Mouse (Mus musculus) hindbrain, embryonic 13.5 days (tissue): ENCODE results near the gene Supv3l1. TPM values are rescaled to one million over a fixed set of nuclear protein-coding genes. Genes with fewer than 3 reads are reported as not detected.
"Not testable (repeated sequence)": the region's sequence is repeated elsewhere in the genome, so short reads cannot be mapped to it uniquely, and the experiment has no call there.

Source experiments
- ATAC-seq: fragments of 200-750 bp; cut with Nextera tagmentation; 2 replicates; pipeline ENCODE4 v1.8.0; 2017; ENCODE audit warnings: moderate TSS enrichment; ENCODE audit not compliant: low FRiP score
- H3K27ac ChIP-seq: fragments of 300-500 bp; sonication (generic); 2 replicates; pipeline ENCODE4 v1.5.1; 2015; ENCODE audit warnings: inconsistent platforms, mild to moderate bottlenecking, moderate library complexity
- H3K27me3 ChIP-seq: fragments of 300-500 bp; sonication (generic); 2 replicates; pipeline ENCODE4 v1.6.1; 2015; ENCODE audit warnings: mild to moderate bottlenecking, inconsistent platforms
- H3K36me3 ChIP-seq: fragments of 300-500 bp; sonication (generic); 2 replicates; pipeline ENCODE4 v1.6.1; 2015; ENCODE audit warnings: mild to moderate bottlenecking, inconsistent platforms
- H3K4me1 ChIP-seq: fragments of 300-500 bp; sonication (generic); replicated peaks from 2 replicates; pipeline ENCODE4 v1.6.1; 2015; ENCODE audit warnings: inconsistent platforms
- H3K4me2 ChIP-seq: fragments of 300-500 bp; sonication (generic); 2 replicates; pipeline ENCODE4 v1.6.1; 2015; ENCODE audit warnings: inconsistent platforms, mild to moderate bottlenecking, moderate library complexity
- H3K4me3 ChIP-seq: fragments of 300-500 bp; sonication (generic); 2 replicates; pipeline ENCODE4 v1.5.1; 2015; ENCODE audit warnings: mild to moderate bottlenecking, inconsistent platforms
- H3K9ac ChIP-seq: fragments of 300-500 bp; sonication (generic); 2 replicates; pipeline ENCODE4 v1.6.1; 2015; ENCODE audit warnings: mild to moderate bottlenecking, inconsistent platforms
- H3K9me3 ChIP-seq: fragments of 300-500 bp; sonication (generic); 2 replicates; pipeline ENCODE4 v1.6.1; 2016; ENCODE audit warnings: inconsistent platforms
- WGBS: fragments of 180-500 bp; shearing (Covaris S2); methylation state at CpG from one replicate; pipeline ENCODE4 v1.1.7; 2015; 5-methylcytosine and 5-hydroxymethylcytosine counted together
- polyA plus RNA-seq: library from polyadenylated mRNA; unstranded; fragments of >200 nt; fragmentation: Nextera tagmentation; extraction: Ambion mirVana; gene quantifications from 2 replicates; pipeline ENCODE4 v1.2.1, GENCODE M21; 2015

The Supv3l1 gene
- 19.9 and 21.8 TPM in 2 replicates for polyA plus RNA-seq

DNA sequence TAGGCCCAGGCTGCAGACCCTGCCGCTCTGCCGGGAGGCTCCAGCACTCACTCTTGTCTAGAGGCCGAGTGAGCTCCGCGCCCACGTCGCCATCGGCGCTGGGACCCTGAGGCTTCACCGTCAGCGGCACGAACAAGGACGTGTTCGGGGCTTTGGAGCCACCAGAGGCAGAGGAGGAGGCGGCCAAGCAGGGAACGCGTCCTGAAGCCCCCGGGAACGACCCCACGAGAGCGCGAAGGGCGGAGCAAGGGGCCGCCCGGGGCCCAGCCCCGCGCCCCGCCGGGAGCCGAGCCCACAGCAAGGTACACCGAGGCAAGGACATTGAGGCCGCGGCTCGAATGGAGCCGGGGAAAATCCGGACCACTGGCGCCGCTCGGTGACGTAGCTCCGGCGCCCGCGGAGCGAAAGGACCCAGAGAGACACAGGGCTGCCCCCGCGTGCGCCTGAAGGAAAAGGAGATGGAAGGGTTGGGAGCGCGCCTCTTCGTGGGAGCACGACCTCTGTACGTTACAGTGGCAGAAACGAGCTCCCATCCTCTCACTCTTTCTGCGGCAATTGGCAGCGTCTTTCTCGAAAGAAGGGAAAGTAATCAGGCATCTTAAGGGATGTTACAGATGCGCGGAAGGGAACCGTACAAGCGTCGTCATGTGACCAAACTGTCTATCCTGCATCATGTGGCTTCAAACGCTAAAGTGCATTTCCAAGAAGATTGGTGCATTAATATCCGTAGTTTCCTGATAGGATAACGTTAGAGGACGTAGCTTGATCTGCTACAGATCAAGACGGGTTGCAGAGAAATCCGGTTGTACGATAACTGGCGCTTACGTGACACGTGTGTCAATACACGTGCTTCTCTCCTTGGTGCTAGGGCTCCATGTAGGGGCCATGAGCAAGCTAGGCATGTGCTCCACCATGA, at the start of gene Supv3l1, which contains the start of gene 4930507D05Rik:
Gene Supv3l1, minus strand, starts transcription at position 375 of the 916 bp plus-strand sequence.
Gene 4930507D05Rik, plus strand, starts transcription at position 126 of the 916 bp plus-strand sequence.
- Histone ChIP-seq H3K36me3 (peaks cover 31% of the 10 kb centered on the region), H3K9me3 (no peaks in the 10 kb centered on the region), H3K27me3 (no peaks in the 10 kb centered on the region), H3K27ac (peak within 1 kb of the TSS; percentile 94), H3K9ac (peak within 1 kb of the TSS; percentile 98), H3K4me1 (peaks cover 20% of the 10 kb centered on the region), H3K4me3 (peak within 1 kb of the TSS; percentile 96), H3K4me2 (peak within 1 kb of the TSS; percentile 84)
- under 1% methylated on average over 73 of the region's 73 CpGs for WGBS
- peak; percentile 92 for ATAC-seq

GRCm38 (mm10) chr10:62491681-62492080, 42.1 kb upstream of the Supv3l1 start:
- H3K9ac ChIP-seq, H3K4me2 ChIP-seq, H3K9me3 ChIP-seq, H3K4me3 ChIP-seq, H3K27me3 ChIP-seq, H3K4me1 ChIP-seq, H3K36me3 ChIP-seq, ATAC-seq, H3K27ac ChIP-seq: not testable (repeated sequence)
- WGBS: 90% methylated on average over 3 of the region's 3 CpGs

DNA sequence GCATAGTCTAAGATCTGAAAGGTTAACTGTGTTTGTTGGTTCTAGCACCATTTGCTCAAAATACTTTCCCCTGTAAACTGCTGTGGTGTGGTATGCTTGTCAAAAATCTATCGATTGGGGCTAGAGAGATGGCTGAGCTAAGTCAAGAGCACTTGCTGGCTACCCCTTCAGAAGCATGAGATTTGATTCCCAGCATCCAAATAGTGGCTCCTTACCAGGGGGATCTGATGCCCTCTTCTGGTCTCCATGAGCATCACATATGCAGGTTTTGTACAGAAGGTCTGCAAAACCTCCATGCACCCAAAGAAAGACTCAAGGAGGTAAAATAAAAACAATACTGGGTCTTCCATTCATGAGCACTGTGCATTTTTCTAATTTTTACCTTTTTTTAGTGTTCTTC, 38.7 kb upstream of the Supv3l1 start:
- WGBS: 36% methylated on average over 1 of the region's 1 CpGs
- ATAC-seq: no peak

GRCm38 (mm10) chr10:62486618-62487415, 37.3 kb upstream of the Supv3l1 start, which contains the start of gene Vps26a:
Gene Vps26a (minus strand): TSS chr10:62486805.
- peak; percentile 92 for ATAC-seq
- no peaks in the 10 kb centered on the region for H3K9me3 ChIP-seq
- H3K4me1 ChIP-seq: peaks cover 28% of the 10 kb centered on the region
- no peaks in the 10 kb centered on the region for H3K36me3 ChIP-seq
- H3K27ac ChIP-seq: peak within 1 kb of the TSS; percentile 89
- WGBS: under 1% methylated on average over 50 of the region's 59 CpGs
- H3K4me3 ChIP-seq: peak within 1 kb of the TSS; percentile 78
- H3K27me3 ChIP-seq: 0 out of 2 replicates have a peak, but pooled peaks cover 3% of the 10 kb centered on the region
- H3K4me2 ChIP-seq: peak within 1 kb of the TSS; percentile 80
- H3K9ac ChIP-seq: peak within 1 kb of the TSS; percentile 85

More for the DNA sequence above, 38.7 kb upstream of the Supv3l1 start:
- Histone ChIP-seq H3K27ac (no peak overlapping the region), H3K4me1 (peaks cover 22% of the 10 kb centered on the region), H3K4me2 (no peak overlapping the region), H3K9me3 (no peaks in the 10 kb centered on the region), H3K27me3 (0 out of 2 replicates have a peak, but pooled peaks cover 3% of the 10 kb centered on the region), H3K4me3 (no peak overlapping the region), H3K9ac (no peak overlapping the region), H3K36me3 (no peaks in the 10 kb centered on the region)

- Histone ChIP-seq H3K27me3 (0 out of 2 replicates have a peak, but pooled peaks cover 3% of the 10 kb centered on the region), H3K4me2 (peak overlapping the region; percentile 80), H3K9ac (peak overlapping the region; percentile 85), H3K36me3 (no peaks in the 10 kb centered on the region), H3K4me3 (peak overlapping the region; percentile 78), H3K27ac (peak overlapping the region; percentile 89), H3K4me1 (peaks cover 34% of the 10 kb centered on the region), H3K9me3 (no peaks in the 10 kb centered on the region)
- peak; percentile 88 for ATAC-seq
- under 1% methylated on average over 48 of the region's 48 CpGs for WGBS
Observed at GRCm38 (mm10) chr10:62485878-62486582, 36.5 kb upstream of the Supv3l1 start.

DNA sequence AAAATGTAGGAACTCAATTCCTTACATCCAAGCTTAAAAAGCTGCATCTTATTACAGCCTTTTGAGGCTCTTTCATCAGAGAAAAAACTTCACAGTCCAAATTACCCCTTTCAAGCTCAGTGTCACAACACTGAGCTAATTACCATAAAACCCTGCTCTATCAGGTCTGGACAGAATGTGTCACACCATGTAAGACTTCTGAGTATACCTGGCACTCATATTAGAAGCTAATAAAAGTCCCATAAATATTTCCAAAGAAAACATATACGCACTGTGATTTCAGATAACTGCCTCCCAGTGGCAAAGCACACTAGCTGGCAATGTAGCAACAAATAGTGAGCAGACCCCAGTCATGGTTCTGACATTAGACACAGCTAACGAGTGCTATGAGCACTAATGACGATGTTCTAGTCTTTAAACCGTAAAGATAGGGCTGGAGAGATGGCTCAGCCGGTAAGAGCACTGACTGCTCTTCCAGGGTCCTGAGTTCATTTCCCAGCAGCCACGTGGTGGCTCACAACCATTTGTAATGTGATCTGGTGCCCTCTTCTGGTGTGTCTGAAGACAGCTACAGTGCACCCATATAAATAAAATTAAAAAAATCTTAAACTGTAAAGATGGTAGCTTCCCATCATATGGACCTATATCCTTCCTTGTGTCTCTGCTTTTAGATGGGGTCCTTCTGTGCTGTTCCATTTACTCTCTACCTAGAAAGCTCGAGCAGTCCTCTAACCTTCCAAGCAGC, 31.7 kb upstream of the Supv3l1 start:
- Histone ChIP-seq H3K9ac (no peak overlapping the region), H3K9me3 (no peaks in the 10 kb centered on the region), H3K4me3 (no peak overlapping the region), H3K4me1 (peaks cover 29% of the 10 kb centered on the region), H3K36me3 (peaks cover 12% of the 10 kb centered on the region), H3K27me3 (no peaks in the 10 kb centered on the region), H3K27ac (no peak overlapping the region), H3K4me2 (no peak overlapping the region)
- ATAC-seq: no peak
- 66% methylated on average over 7 of the region's 7 CpGs for WGBS

DNA sequence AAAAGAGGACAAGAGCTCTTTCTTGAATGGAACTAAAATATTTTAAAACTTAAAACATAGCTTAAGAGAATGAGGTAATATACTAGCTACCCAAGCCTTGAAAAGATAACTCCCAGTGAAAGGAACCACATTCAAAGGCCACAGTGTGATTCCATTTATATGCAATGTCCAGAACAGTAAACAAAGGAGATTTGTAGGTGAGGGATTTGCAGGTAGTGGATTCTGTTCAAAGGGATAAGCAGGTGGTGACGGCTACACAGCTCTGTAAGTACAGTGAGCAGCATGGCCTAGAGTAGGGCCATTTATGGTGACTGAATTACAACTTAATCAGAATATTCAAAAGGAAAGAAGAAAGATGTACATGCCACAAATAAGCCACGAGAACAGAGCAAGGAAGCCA, 27.4 kb upstream of the Supv3l1 start:
- WGBS: 78% methylated on average over 2 of the region's 2 CpGs
- peaks cover 16% of the 10 kb centered on the region for H3K36me3 ChIP-seq
- no peak overlapping the region for H3K4me3 ChIP-seq
- no peaks in the 10 kb centered on the region for H3K27me3 ChIP-seq
- H3K4me2 ChIP-seq: no peak overlapping the region
- H3K9ac ChIP-seq: no peak overlapping the region
- ATAC-seq: no peak
- H3K4me1 ChIP-seq: peaks cover 7% of the 10 kb centered on the region; the same call in 1 of the 2 replicates
- no peaks in the 10 kb centered on the region for H3K9me3 ChIP-seq
- H3K27ac ChIP-seq: no peak overlapping the region

DNA sequence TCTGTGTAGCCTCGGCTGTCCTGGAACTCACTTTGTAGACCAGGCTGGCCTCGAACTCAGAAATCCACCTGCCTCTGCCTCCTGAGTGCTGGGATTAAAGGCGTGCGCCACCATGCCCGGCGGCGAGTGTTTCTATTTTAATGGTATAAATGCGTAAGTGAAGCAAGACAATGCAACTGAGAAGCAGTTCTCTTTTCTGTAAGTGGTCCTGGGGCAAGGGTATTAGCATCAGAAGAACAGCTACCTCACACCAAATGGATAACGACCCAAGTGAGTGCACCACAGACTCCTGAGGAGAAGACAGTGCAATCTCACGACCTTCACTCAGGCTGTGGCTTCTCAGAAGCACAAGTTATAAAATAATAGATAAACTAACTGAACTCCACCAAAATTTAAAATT, 25.4 kb upstream of the Supv3l1 start:
- 93% methylated on average over 10 of the region's 10 CpGs for WGBS
- Histone ChIP-seq H3K9ac (no peak overlapping the region), H3K36me3 (peaks cover 16% of the 10 kb centered on the region), H3K4me2 (no peak overlapping the region), H3K4me1 (no peaks in the 10 kb centered on the region), H3K27me3 (no peaks in the 10 kb centered on the region), H3K4me3 (no peak overlapping the region), H3K27ac (no peak overlapping the region), H3K9me3 (no peaks in the 10 kb centered on the region)
- ATAC-seq: no peak

GRCm38 (mm10) chr10:62471105-62471504, 21.6 kb upstream of the Supv3l1 start:
- Histone ChIP-seq H3K36me3 (peaks cover 10% of the 10 kb centered on the region), H3K4me3 (no peak overlapping the region), H3K9ac (no peak overlapping the region), H3K4me2 (no peak overlapping the region), H3K27me3 (no peaks in the 10 kb centered on the region), H3K27ac (0 out of 2 replicates have a peak overlapping the region, but pooled peaks have one; percentile 13), H3K4me1 (no peaks in the 10 kb centered on the region), H3K9me3 (no peaks in the 10 kb centered on the region)
- WGBS: 64% methylated on average over 5 of the region's 5 CpGs
- ATAC-seq: no peak

DNA sequence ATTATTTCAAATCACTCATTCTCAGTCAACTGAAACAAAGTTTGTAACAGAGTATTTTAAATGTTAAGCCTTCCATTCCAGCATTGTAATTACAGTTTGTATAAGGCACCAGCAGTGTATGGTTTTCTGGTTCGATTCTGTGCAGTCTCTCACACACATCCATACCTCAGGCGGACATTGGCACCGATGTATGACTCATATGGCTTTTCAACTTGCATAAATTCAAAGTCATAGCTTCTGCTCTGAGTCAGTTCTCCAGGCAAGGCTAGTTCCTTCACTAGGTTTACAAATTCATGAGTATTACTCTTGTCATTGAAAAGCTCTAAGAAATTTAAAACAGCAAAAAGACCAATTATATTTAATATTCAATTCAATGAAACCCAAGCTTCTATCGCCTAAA, 20.2 kb upstream of the Supv3l1 start:
- 93% methylated on average over 4 of the region's 4 CpGs for WGBS
- no peak for ATAC-seq
- no peak overlapping the region for H3K4me3 ChIP-seq
- no peaks in the 10 kb centered on the region for H3K4me1 ChIP-seq
- H3K27me3 ChIP-seq: no peaks in the 10 kb centered on the region
- H3K36me3 ChIP-seq: peaks cover 12% of the 10 kb centered on the region
- H3K4me2 ChIP-seq: no peak overlapping the region
- H3K27ac ChIP-seq: no peak overlapping the region
- H3K9me3 ChIP-seq: no peaks in the 10 kb centered on the region
- H3K9ac ChIP-seq: no peak overlapping the region

GRCm38 (mm10) chr10:62461321-62461720, 11.8 kb upstream of the Supv3l1 start:
- Histone ChIP-seq H3K27me3 (no peaks in the 10 kb centered on the region), H3K36me3 (peaks cover 67% of the 10 kb centered on the region), H3K4me3 (no peak overlapping the region), H3K9ac (no peak overlapping the region), H3K4me1 (no peaks in the 10 kb centered on the region), H3K27ac (no peak overlapping the region), H3K9me3 (no peaks in the 10 kb centered on the region), H3K4me2 (no peak overlapping the region)
- no peak for ATAC-seq
